Mouse (Mus musculus): ENCODE measurements at regions not wholly inside any gene's neighbourhood (a gene's known extent, or its start where the extent isn't known, plus 50 kb on each side); places are given as distances from the start of the nearest gene placed in this dataset.

GRCm38 (mm10) chr1:105433949-105434348 is 77.4 kb upstream of the Rnf152 start:
- no peak overlapping the region for H3K9ac ChIP-seq (replicated peaks; ENCODE audit: low read length)
- no peak for ATAC-seq (replicated peaks; ENCODE audit: insufficient number of reproducible peaks, low FRiP score, low TSS enrichment, low read depth)
- no peaks in the 10 kb centered on the region for H3K27me3 ChIP-seq (ENCODE audit: control insufficient read depth, insufficient read depth, low read length)
- H3K4me2 ChIP-seq (ENCODE audit: low read depth, low read length): no peak overlapping the region
- H3K4me3 ChIP-seq (ENCODE audit: low read depth, low read length): no peak overlapping the region
- H3K9me3 ChIP-seq (replicated peaks; ENCODE audit: control insufficient read depth, low read length): no peaks in the 10 kb centered on the region
- no peaks in the 10 kb centered on the region for H3K4me1 ChIP-seq (ENCODE audit: control insufficient read depth, insufficient read depth, low read length)
- DNase-seq (ENCODE audit: low spot score): no peak
- no peaks in the 10 kb centered on the region for H3K36me3 ChIP-seq (replicated peaks; ENCODE audit: control insufficient read depth, insufficient read depth, low read depth, low read length)
- 59% methylated on average over 2 of the region's 2 CpGs for WGBS
- H3K27ac ChIP-seq (replicated peaks; ENCODE audit: low read depth, low read length): no peak overlapping the region

GRCm38 (mm10) chr1:105431803-105432202 is 75.3 kb upstream of the Rnf152 start:
- WGBS: 65% methylated on average over 2 of the region's 2 CpGs
- DNase-seq (ENCODE audit: low spot score): no peak
- Histone ChIP-seq H3K4me1 (ENCODE audit: control insufficient read depth, insufficient read depth, low read length) (no peaks in the 10 kb centered on the region), H3K27ac (replicated peaks; ENCODE audit: low read depth, low read length) (no peak overlapping the region), H3K9me3 (replicated peaks; ENCODE audit: control insufficient read depth, low read length) (no peaks in the 10 kb centered on the region), H3K36me3 (replicated peaks; ENCODE audit: control insufficient read depth, insufficient read depth, low read depth, low read length) (no peaks in the 10 kb centered on the region), H3K4me3 (ENCODE audit: low read depth, low read length) (no peak overlapping the region), H3K27me3 (ENCODE audit: control insufficient read depth, insufficient read depth, low read length) (no peaks in the 10 kb centered on the region), H3K9ac (replicated peaks; ENCODE audit: low read length) (no peak overlapping the region), H3K4me2 (ENCODE audit: low read depth, low read length) (no peak overlapping the region)
- ATAC-seq (replicated peaks; ENCODE audit: insufficient number of reproducible peaks, low FRiP score, low TSS enrichment, low read depth): no peak

DNA sequence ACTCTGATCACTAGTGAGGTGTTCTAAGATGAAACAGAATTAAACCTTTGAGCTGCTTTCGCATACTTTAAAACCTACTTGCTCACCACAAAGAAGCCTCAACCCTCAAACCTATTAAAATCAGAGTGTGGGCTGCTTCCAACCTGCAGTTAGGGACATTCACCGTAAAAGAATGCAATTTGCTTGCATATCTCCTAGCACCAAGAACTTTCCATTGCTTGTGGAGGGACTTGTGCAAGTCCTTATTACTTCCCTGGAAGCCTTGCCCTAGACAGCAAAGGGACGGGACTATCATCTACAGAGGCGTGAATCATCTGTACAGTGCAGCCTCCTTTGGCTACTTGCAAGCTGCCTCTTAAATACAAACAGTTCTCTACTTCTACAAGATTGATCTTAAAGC is 74.2 kb upstream of the Rnf152 start:
- Histone ChIP-seq H3K4me2 (ENCODE audit: low read depth, low read length) (no peak overlapping the region), H3K27me3 (ENCODE audit: control insufficient read depth, insufficient read depth, low read length) (no peaks in the 10 kb centered on the region), H3K9ac (replicated peaks; ENCODE audit: low read length) (no peak overlapping the region), H3K27ac (replicated peaks; ENCODE audit: low read depth, low read length) (no peak overlapping the region), H3K36me3 (replicated peaks; ENCODE audit: control insufficient read depth, insufficient read depth, low read depth, low read length) (no peaks in the 10 kb centered on the region), H3K9me3 (replicated peaks; ENCODE audit: control insufficient read depth, low read length) (no peaks in the 10 kb centered on the region), H3K4me1 (ENCODE audit: control insufficient read depth, insufficient read depth, low read length) (no peaks in the 10 kb centered on the region), H3K4me3 (ENCODE audit: low read depth, low read length) (no peak overlapping the region)
- DNase-seq (ENCODE audit: low spot score) (no peak), ATAC-seq (replicated peaks; ENCODE audit: insufficient number of reproducible peaks, low FRiP score, low TSS enrichment, low read depth) (no peak)
- 91% methylated on average over 4 of the region's 4 CpGs for WGBS

GRCm38 (mm10) chr1:105428165-105428564 is 71.7 kb upstream of the Rnf152 start:
- H3K4me1 ChIP-seq (ENCODE audit: control insufficient read depth, insufficient read depth, low read length): no peaks in the 10 kb centered on the region
- no peak overlapping the region for H3K27ac ChIP-seq (replicated peaks; ENCODE audit: low read depth, low read length)
- ATAC-seq (replicated peaks; ENCODE audit: insufficient number of reproducible peaks, low FRiP score, low TSS enrichment, low read depth) (no peak), DNase-seq (ENCODE audit: low spot score) (no peak)
- H3K27me3 ChIP-seq (ENCODE audit: control insufficient read depth, insufficient read depth, low read length): no peaks in the 10 kb centered on the region
- H3K9ac ChIP-seq (replicated peaks; ENCODE audit: low read length): no peak overlapping the region
- WGBS: 97% methylated on average over 1 of the region's 1 CpGs
- H3K4me2 ChIP-seq (ENCODE audit: low read depth, low read length): no peak overlapping the region
- H3K36me3 ChIP-seq (replicated peaks; ENCODE audit: control insufficient read depth, insufficient read depth, low read depth, low read length): no peaks in the 10 kb centered on the region
- no peaks in the 10 kb centered on the region for H3K9me3 ChIP-seq (replicated peaks; ENCODE audit: control insufficient read depth, low read length)
- H3K4me3 ChIP-seq (ENCODE audit: low read depth, low read length): no peak overlapping the region

- Histone ChIP-seq H3K4me2 (ENCODE audit: low read depth, low read length) (no peak overlapping the region), H3K27ac (replicated peaks; ENCODE audit: low read depth, low read length) (no peak overlapping the region), H3K9ac (replicated peaks; ENCODE audit: low read length) (no peak overlapping the region), H3K27me3 (ENCODE audit: control insufficient read depth, insufficient read depth, low read length) (no peaks in the 10 kb centered on the region), H3K9me3 (replicated peaks; ENCODE audit: control insufficient read depth, low read length) (no peaks in the 10 kb centered on the region), H3K4me3 (ENCODE audit: low read depth, low read length) (no peak overlapping the region), H3K36me3 (replicated peaks; ENCODE audit: control insufficient read depth, insufficient read depth, low read depth, low read length) (no peaks in the 10 kb centered on the region), H3K4me1 (ENCODE audit: control insufficient read depth, insufficient read depth, low read length) (no peaks in the 10 kb centered on the region)
- 56% methylated on average over 4 of the region's 4 CpGs for WGBS
- ATAC-seq (replicated peaks; ENCODE audit: insufficient number of reproducible peaks, low FRiP score, low TSS enrichment, low read depth) (no peak), DNase-seq (ENCODE audit: low spot score) (no peak)
Observed at GRCm38 (mm10) chr1:105426086-105426485, 69.6 kb upstream of the Rnf152 start.

GRCm38 (mm10) chr1:105423380-105423779 is 66.9 kb upstream of the Rnf152 start:
- no peak overlapping the region for H3K4me3 ChIP-seq (ENCODE audit: low read depth, low read length)
- H3K36me3 ChIP-seq (replicated peaks; ENCODE audit: control insufficient read depth, insufficient read depth, low read depth, low read length): no peaks in the 10 kb centered on the region
- H3K4me1 ChIP-seq (ENCODE audit: control insufficient read depth, insufficient read depth, low read length): no peaks in the 10 kb centered on the region
- no peaks in the 10 kb centered on the region for H3K27me3 ChIP-seq (ENCODE audit: control insufficient read depth, insufficient read depth, low read length)
- ATAC-seq (replicated peaks; ENCODE audit: insufficient number of reproducible peaks, low FRiP score, low TSS enrichment, low read depth): no peak
- DNase-seq (ENCODE audit: low spot score): peak; percentile 14
- 41% methylated on average over 2 of the region's 2 CpGs for WGBS
- H3K9ac ChIP-seq (replicated peaks; ENCODE audit: low read length): no peak overlapping the region
- H3K4me2 ChIP-seq (ENCODE audit: low read depth, low read length): no peak overlapping the region
- H3K9me3 ChIP-seq (replicated peaks; ENCODE audit: control insufficient read depth, low read length): no peaks in the 10 kb centered on the region
- H3K27ac ChIP-seq (replicated peaks; ENCODE audit: low read depth, low read length): no peak overlapping the region

- DNase-seq (ENCODE audit: low spot score) (no peak), ATAC-seq (replicated peaks; ENCODE audit: insufficient number of reproducible peaks, low FRiP score, low TSS enrichment, low read depth) (no peak)
- no peaks in the 10 kb centered on the region for H3K36me3 ChIP-seq (replicated peaks; ENCODE audit: control insufficient read depth, insufficient read depth, low read depth, low read length)
- no peaks in the 10 kb centered on the region for H3K9me3 ChIP-seq (replicated peaks; ENCODE audit: control insufficient read depth, low read length)
- 92% methylated on average over 6 of the region's 6 CpGs for WGBS
- H3K4me3 ChIP-seq (ENCODE audit: low read depth, low read length): no peak overlapping the region
- no peak overlapping the region for H3K27ac ChIP-seq (replicated peaks; ENCODE audit: low read depth, low read length)
- no peaks in the 10 kb centered on the region for H3K4me1 ChIP-seq (ENCODE audit: control insufficient read depth, insufficient read depth, low read length)
- H3K27me3 ChIP-seq (ENCODE audit: control insufficient read depth, insufficient read depth, low read length): no peaks in the 10 kb centered on the region
- no peak overlapping the region for H3K4me2 ChIP-seq (ENCODE audit: low read depth, low read length)
- no peak overlapping the region for H3K9ac ChIP-seq (replicated peaks; ENCODE audit: low read length)
Observed at GRCm38 (mm10) chr1:105422945-105423344, 66.4 kb upstream of the Rnf152 start.

DNA sequence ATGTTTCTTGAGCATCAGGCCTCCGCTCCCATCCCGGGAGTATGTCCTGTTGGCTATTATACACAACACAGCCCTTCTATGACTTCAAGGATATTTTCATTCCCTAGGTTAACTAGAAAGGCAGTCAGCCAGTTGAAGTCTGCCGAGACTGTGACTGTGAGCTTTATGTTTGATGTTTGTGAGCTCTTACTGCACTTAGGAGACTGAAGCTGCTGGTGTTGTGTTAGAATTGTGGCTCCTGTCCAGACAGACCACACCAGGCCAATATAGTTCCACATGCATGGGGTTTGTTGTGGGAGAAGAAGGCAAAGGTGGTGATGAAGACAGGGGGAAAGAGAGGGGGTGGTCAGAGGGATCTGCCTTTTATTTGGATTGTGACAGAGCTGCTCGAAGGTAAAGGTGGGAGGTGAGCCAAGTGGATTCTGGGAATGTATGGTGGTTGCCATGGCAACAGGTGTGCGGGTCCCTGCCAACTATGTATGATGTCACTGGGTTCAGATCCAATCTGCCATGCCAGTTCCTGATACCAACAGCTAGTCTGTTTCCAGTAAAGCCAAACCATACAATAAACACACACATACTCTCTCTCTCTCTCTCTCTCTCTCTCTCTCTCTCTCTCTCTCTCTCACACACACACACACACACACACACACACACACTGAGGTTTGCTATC is 64.0 kb upstream of the Rnf152 start:
- DNase-seq (ENCODE audit: low spot score): no peak
- WGBS: 83% methylated on average over 5 of the region's 5 CpGs
- Histone ChIP-seq H3K27ac (replicated peaks; ENCODE audit: low read depth, low read length) (no peak overlapping the region), H3K36me3 (replicated peaks; ENCODE audit: control insufficient read depth, insufficient read depth, low read depth, low read length) (no peaks in the 10 kb centered on the region), H3K27me3 (ENCODE audit: control insufficient read depth, insufficient read depth, low read length) (no peaks in the 10 kb centered on the region), H3K4me1 (ENCODE audit: control insufficient read depth, insufficient read depth, low read length) (no peaks in the 10 kb centered on the region), H3K4me2 (ENCODE audit: low read depth, low read length) (no peak overlapping the region), H3K4me3 (ENCODE audit: low read depth, low read length) (no peak overlapping the region), H3K9me3 (replicated peaks; ENCODE audit: control insufficient read depth, low read length) (no peaks in the 10 kb centered on the region), H3K9ac (replicated peaks; ENCODE audit: low read length) (no peak overlapping the region)
- ATAC-seq (replicated peaks; ENCODE audit: insufficient number of reproducible peaks, low FRiP score, low TSS enrichment, low read depth): no peak
